Mouse (Mus musculus) right cerebral cortex, postnatal 4 days (tissue): ENCODE results near the gene Olfr1472.
"Not testable (repeated sequence)": the region's sequence is repeated elsewhere in the genome, so short reads cannot be mapped to it uniquely, and the experiment has no call there.

Experiments used
- DNase-seq: peaks from one replicate; pipeline ENCODE4 v3.0.0-alpha.2; 2022

Gene Olfr1472

GRCm38 (mm10) chr19:13455986-13456385 lies at the start of gene Olfr1472:
Gene Olfr1472 (minus strand): TSS chr19:13456086.
- no peak for DNase-seq

- no peak for DNase-seq
Observed at GRCm38 (mm10) chr19:13500246-13500645, 44.4 kb upstream of the Olfr1472 start, which contains the start of gene Olfr1477. Gene Olfr1477 (plus strand): TSS chr19:13500546.

- no peak for DNase-seq
Observed at GRCm38 (mm10) chr19:13480096-13480495, 24.2 kb upstream of the Olfr1472 start, which contains the start of gene Olfr1475. Gene Olfr1475 (minus strand): TSS chr19:13480196.

- not testable (repeated sequence) for DNase-seq
Observed at GRCm38 (mm10) chr19:13469265-13469664, 13.4 kb upstream of the Olfr1472 start, which contains the start of gene Olfr1474. Gene Olfr1474 (plus strand): TSS chr19:13469565.

GRCm38 (mm10) chr19:13443109-13443508 lies 12.8 kb downstream of the Olfr1472 start, which contains the start of gene Olfr1471:
Gene Olfr1471 (plus strand): TSS chr19:13443409.
- DNase-seq, result not testable (repeated sequence)

- DNase-seq, result no peak
Observed at GRCm38 (mm10) chr19:13407549-13407948, 48.3 kb downstream of the Olfr1472 start, which contains the start of gene Olfr1469. Gene Olfr1469 (plus strand): TSS chr19:13407849.
